10 mouse cellular contexts compared by ENCODE assay signal in genomic region chr14:122465931-122466490, GRCm38 (mm10). TPM values are rescaled to one million over a fixed set of nuclear protein-coding genes. Genes with fewer than 3 reads are reported as not detected.
DNase-seq lines count a peak whose midpoint lies in the region; ATAC-seq lines count a peak whose summit lies in the region.
"Had no signal": no experiment of that assay in that cellular context is flagged by ENCODE, and none has a peak within 500 bp of the region (broad histone marks: within the 10 kb centered on the region; RNA-seq: fewer than 3 reads in every experiment).

No protein-coding gene starts in this region.

- H3K9ac ChIP-seq in kidney, embryonic 14.5 days (ENCODE audit: low read depth, low read length): no peak overlapping the region
- no peak overlapping the region for H3K9ac ChIP-seq in embryonic facial prominence, embryonic 12.5 days
- H3K9ac ChIP-seq in hindbrain, embryonic 15.5 days: no peak overlapping the region
- no peak overlapping the region for H3K9ac ChIP-seq in neural tube, embryonic 12.5 days
- H3K9ac ChIP-seq: liver, embryonic 14.5 days had no signal

- no peak overlapping the region for H3K4me2 ChIP-seq in kidney, embryonic 14.5 days (replicated peaks; ENCODE audit: low read depth, low read length)
- peak overlapping the region; percentile 77 for H3K4me2 ChIP-seq in embryonic facial prominence, embryonic 12.5 days (replicated peaks)
- H3K4me2 ChIP-seq in hindbrain, embryonic 15.5 days: peak overlapping the region; percentile 70
- H3K4me2 ChIP-seq in neural tube, embryonic 12.5 days (replicated peaks): peak overlapping the region; percentile 81

- ATAC-seq in kidney, embryonic 14.5 days (ENCODE audit: low FRiP score, low TSS enrichment): no peak
- no peak for ATAC-seq in embryonic facial prominence, embryonic 12.5 days (ENCODE audit: insufficient number of reproducible peaks, insufficient read depth, low FRiP score, low TSS enrichment)
- ATAC-seq in hindbrain, embryonic 15.5 days (ENCODE audit: low FRiP score, low read depth): no peak
- no peak for ATAC-seq in neural tube, embryonic 12.5 days (ENCODE audit: low FRiP score, low read depth)

- no peak for DNase-seq in kidney, postnatal 4 days
- DNase-seq in lung, postnatal 10 days: no peak
- no peak for DNase-seq in kidney, adult 9 months
- DNase-seq in layer of hippocampus, adult 9-10 months (ENCODE audit: low spot score): no peak

- H3K9me3 ChIP-seq in kidney, embryonic 14.5 days (ENCODE audit: control insufficient read depth, low read length): no peaks in the 10 kb centered on the region
- no peaks in the 10 kb centered on the region for H3K9me3 ChIP-seq in embryonic facial prominence, embryonic 12.5 days
- H3K9me3 ChIP-seq in hindbrain, embryonic 15.5 days: no peaks in the 10 kb centered on the region
- H3K9me3 ChIP-seq in neural tube, embryonic 12.5 days: no peaks in the 10 kb centered on the region

- peaks cover 98% of the 10 kb centered on the region for H3K27me3 ChIP-seq in kidney, embryonic 14.5 days (ENCODE audit: control insufficient read depth, insufficient read depth, low read length)
- H3K27me3 ChIP-seq in embryonic facial prominence, embryonic 12.5 days: peaks cover 92% of the 10 kb centered on the region
- peaks cover 55% of the 10 kb centered on the region for H3K27me3 ChIP-seq in hindbrain, embryonic 15.5 days
- H3K27me3 ChIP-seq in neural tube, embryonic 12.5 days (replicated peaks): peaks cover 84% of the 10 kb centered on the region

- H3K4me3 ChIP-seq in kidney, embryonic 14.5 days (ENCODE audit: low read length): peak overlapping the region; percentile 36; the same call in 1 of the 2 replicates
- no peak overlapping the region; the same call in 1 of the 2 replicates for H3K4me3 ChIP-seq in embryonic facial prominence, embryonic 12.5 days
- peak overlapping the region; percentile 52 for H3K4me3 ChIP-seq in hindbrain, embryonic 15.5 days
- peak overlapping the region; percentile 58; the same call in 1 of the 2 replicates for H3K4me3 ChIP-seq in neural tube, embryonic 12.5 days

- H3K4me1 ChIP-seq in kidney, embryonic 14.5 days (ENCODE audit: control insufficient read depth, insufficient read depth, low read length): peaks cover 7% of the 10 kb centered on the region
- peaks cover 16% of the 10 kb centered on the region for H3K4me1 ChIP-seq in embryonic facial prominence, embryonic 12.5 days
- peaks cover 19% of the 10 kb centered on the region for H3K4me1 ChIP-seq in hindbrain, embryonic 15.5 days (replicated peaks)
- H3K4me1 ChIP-seq in neural tube, embryonic 12.5 days: peaks cover 43% of the 10 kb centered on the region

- 18% methylated on average over 13 of the region's 13 CpGs for WGBS in kidney, embryonic 14.5 days
- 19% methylated on average over 13 of the region's 13 CpGs for WGBS in embryonic facial prominence, embryonic 12.5 days
- WGBS in hindbrain, embryonic 15.5 days: 26% methylated on average over 13 of the region's 13 CpGs
- 17% methylated on average over 13 of the region's 13 CpGs for WGBS in neural tube, embryonic 12.5 days

- no peak overlapping the region for H3K27ac ChIP-seq in kidney, embryonic 14.5 days (ENCODE audit: low read depth, low read length)
- H3K27ac ChIP-seq in embryonic facial prominence, embryonic 12.5 days: no peak overlapping the region; the same call in 1 of the 2 replicates
- H3K27ac ChIP-seq in hindbrain, embryonic 15.5 days (replicated peaks): peak overlapping the region; percentile 93
- H3K27ac ChIP-seq in neural tube, embryonic 12.5 days: no peak overlapping the region
- H3K27ac ChIP-seq: liver, embryonic 14.5 days had no signal

- no peaks in the 10 kb centered on the region for H3K36me3 ChIP-seq in kidney, embryonic 14.5 days (ENCODE audit: control insufficient read depth, insufficient read depth, low read length)
- no peaks in the 10 kb centered on the region for H3K36me3 ChIP-seq in embryonic facial prominence, embryonic 12.5 days
- no peaks in the 10 kb centered on the region for H3K36me3 ChIP-seq in hindbrain, embryonic 15.5 days
- no peaks in the 10 kb centered on the region for H3K36me3 ChIP-seq in neural tube, embryonic 12.5 days

RNA-seq across cellular contexts. Expression of gene Zic5, which starts 0.5 kb away (rescaled TPM):
- polyA plus RNA-seq in kidney, embryonic 14.5 days (2014; fragmentation: Nextera tagmentation; extraction: Ambion mirVana): 0.07 and 0.10 TPM in 2 replicates
- polyA plus RNA-seq in embryonic facial prominence, embryonic 12.5 days (2016; fragmentation: Nextera tagmentation; extraction: Ambion mirVana): 4.8 and 5.4 TPM in 2 replicates
- polyA plus RNA-seq in hindbrain, embryonic 15.5 days (2015; fragmentation: Nextera tagmentation; extraction: Ambion mirVana): 13.8 and 17.9 TPM in 2 replicates
- 11.3 and 14.3 TPM in 2 replicates for polyA plus RNA-seq in neural tube, embryonic 12.5 days (2016; fragmentation: Nextera tagmentation; extraction: Ambion mirVana)
- polyA plus RNA-seq: large intestine, adult 2 months; liver, embryonic 14.5 days had no signal

RNA-seq across cellular contexts. Expression of gene Zic2, which starts 9.2 kb away (rescaled TPM):
- not detected in 2 replicates for polyA plus RNA-seq in kidney, embryonic 14.5 days (2014; fragmentation: Nextera tagmentation; extraction: Ambion mirVana)
- polyA plus RNA-seq in embryonic facial prominence, embryonic 12.5 days (2016; fragmentation: Nextera tagmentation; extraction: Ambion mirVana): 3.7 and 4.9 TPM in 2 replicates
- 11.6 and 12.9 TPM in 2 replicates for polyA plus RNA-seq in hindbrain, embryonic 15.5 days (2015; fragmentation: Nextera tagmentation; extraction: Ambion mirVana)
- 11.6 and 13.4 TPM in 2 replicates for polyA plus RNA-seq in neural tube, embryonic 12.5 days (2016; fragmentation: Nextera tagmentation; extraction: Ambion mirVana)
- polyA plus RNA-seq: large intestine, adult 2 months had no signal

RNA-seq across cellular contexts. Expression of gene Gm5089, which starts 15.1 kb away (rescaled TPM):
- not detected in 2 replicates for polyA plus RNA-seq in kidney, embryonic 14.5 days (2014; fragmentation: Nextera tagmentation; extraction: Ambion mirVana)
- 0.38 and 0.47 TPM in 2 replicates for polyA plus RNA-seq in embryonic facial prominence, embryonic 12.5 days (2016; fragmentation: Nextera tagmentation; extraction: Ambion mirVana)
- polyA plus RNA-seq in hindbrain, embryonic 15.5 days (2015; fragmentation: Nextera tagmentation; extraction: Ambion mirVana): 2.4 and 2.7 TPM in 2 replicates
- polyA plus RNA-seq in neural tube, embryonic 12.5 days (2016; fragmentation: Nextera tagmentation; extraction: Ambion mirVana): 1.3 TPM in 2 replicates
- polyA plus RNA-seq: large intestine, adult 2 months; liver, embryonic 14.5 days had no signal

RNA-seq across cellular contexts. Expression of gene Gm10837, which starts 24.4 kb away (rescaled TPM):
- not detected in 2 replicates for polyA plus RNA-seq in kidney, embryonic 14.5 days (2014; fragmentation: Nextera tagmentation; extraction: Ambion mirVana)
- polyA plus RNA-seq in embryonic facial prominence, embryonic 12.5 days (2016; fragmentation: Nextera tagmentation; extraction: Ambion mirVana): not detected in 2 replicates
- polyA plus RNA-seq in hindbrain, embryonic 15.5 days (2015; fragmentation: Nextera tagmentation; extraction: Ambion mirVana): 0.50 and 0.64 TPM in 2 replicates
- polyA plus RNA-seq in neural tube, embryonic 12.5 days (2016; fragmentation: Nextera tagmentation; extraction: Ambion mirVana): 0.57 and 0.68 TPM in 2 replicates
- polyA plus RNA-seq: large intestine, adult 2 months; liver, embryonic 14.5 days had no signal
